Mouse (Mus musculus): ENCODE measurements around the gene Rdh16f1.
"Not testable (repeated sequence)": the region's sequence is repeated elsewhere in the genome, so short reads cannot be mapped to it uniquely, and the experiment has no call there.

DNA sequence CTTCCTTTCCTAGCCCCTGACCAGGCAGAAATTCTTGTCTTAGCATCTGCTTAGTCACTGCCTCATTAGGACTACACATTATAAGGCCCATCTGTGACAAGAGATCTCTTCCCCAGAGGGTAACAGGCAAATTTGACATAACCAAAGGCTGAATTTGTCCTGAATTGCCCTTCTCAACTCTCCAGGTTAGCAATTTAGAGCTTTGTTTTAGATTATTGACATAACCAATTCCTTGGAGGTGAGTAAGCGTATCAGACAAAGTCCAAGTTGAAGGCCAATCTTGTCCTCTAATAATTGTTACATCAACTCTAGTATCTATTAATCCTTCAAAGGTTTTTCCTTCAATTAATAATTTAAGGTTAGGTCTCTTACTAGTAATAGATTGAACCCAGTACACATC lies 74.6 kb downstream of the Rdh16f1 start:
- not testable (repeated sequence) for TF ChIP-seq CTCF (conservative IDR thresholded peaks at IDR 0.05 in 1 of 2, IDR thresholded peaks at IDR 0.05 in 1 of 2; ENCODE audit: low read depth in 2 of 2, low read length in 2 of 2); ZMIZ1 (IDR thresholded peaks at IDR 0.05; ENCODE audit: low read depth, low read length); PAX5 (IDR thresholded peaks at IDR 0.05; ENCODE audit: low read length); POLR2A (IDR thresholded peaks at IDR 0.05; ENCODE audit: low read depth, low read length); USF1 (IDR thresholded peaks at IDR 0.05; ENCODE audit: low read depth, low read length); E2F4 (IDR thresholded peaks at IDR 0.05; ENCODE audit: insufficient replicate concordance, low read depth, low read length); ETS1 (conservative IDR thresholded peaks at IDR 0.05; ENCODE audit: low read depth, low read length); HCFC1 (IDR thresholded peaks at IDR 0.05; ENCODE audit: low read depth, low read length); ELF1 (IDR thresholded peaks at IDR 0.05; ENCODE audit: low read depth, low read length); CHD1 (IDR thresholded peaks at IDR 0.05; ENCODE audit: low read depth, low read length); CHD2 (IDR thresholded peaks at IDR 0.05; ENCODE audit: low read length); EP300 (IDR thresholded peaks at IDR 0.05; ENCODE audit: low read length)

Data from CH12.LX (cell line).